Mouse (Mus musculus) spleen, postnatal 0 days (tissue): ENCODE measurements around the gene Ndufaf5. TPM values are rescaled to one million over a fixed set of nuclear protein-coding genes. Genes with fewer than 3 reads are reported as not detected.

Source experiments
- polyA plus RNA-seq: library from polyadenylated mRNA; unstranded; fragments of >200 nt; fragmentation: Nextera tagmentation; extraction: Ambion mirVana; gene quantifications from 2 replicates; pipeline ENCODE4 v1.2.1, GENCODE M21; 2015

Ndufaf5 gene
- 7.7 and 8.6 TPM in 2 replicates for polyA plus RNA-seq

DNA sequence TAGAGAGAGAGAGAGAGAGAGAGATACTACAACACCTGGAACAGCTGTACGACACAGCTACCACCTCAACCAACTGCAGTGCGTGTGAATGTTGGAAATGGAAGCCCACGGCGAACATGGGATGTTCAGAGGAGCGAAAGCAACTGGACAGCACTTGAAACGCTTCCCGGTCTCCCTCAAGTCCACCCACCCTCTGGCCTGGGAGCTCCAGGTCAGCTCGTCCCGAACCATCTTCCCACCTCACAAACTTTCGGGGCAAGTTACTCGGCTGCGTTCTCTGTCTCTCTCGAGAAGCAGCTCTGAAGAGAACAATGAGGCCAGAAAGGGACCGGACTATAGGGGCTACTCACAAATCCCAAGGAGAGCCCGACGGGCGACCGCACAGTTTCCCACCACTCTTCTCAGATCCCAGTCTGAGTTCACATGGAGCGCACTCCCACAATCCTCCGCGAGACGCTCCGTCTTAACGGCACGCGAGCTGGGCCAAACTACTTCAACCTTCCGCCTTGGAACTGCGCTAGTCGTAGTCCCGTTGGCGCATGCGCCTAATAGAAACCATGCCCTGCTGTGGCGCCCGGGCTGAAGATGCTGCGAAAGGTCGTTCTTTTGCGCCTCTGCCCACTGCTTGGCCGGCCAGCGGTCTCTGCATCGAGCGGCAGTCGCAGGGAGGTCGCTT is at the start of gene Ndufaf5, which contains the start of gene Esf1:
Gene Ndufaf5 (plus strand): TSS at position 523 of the 676 bp plus-strand sequence.
Gene Esf1 (minus strand): TSS at position 438 of the 676 bp plus-strand sequence.

DNA sequence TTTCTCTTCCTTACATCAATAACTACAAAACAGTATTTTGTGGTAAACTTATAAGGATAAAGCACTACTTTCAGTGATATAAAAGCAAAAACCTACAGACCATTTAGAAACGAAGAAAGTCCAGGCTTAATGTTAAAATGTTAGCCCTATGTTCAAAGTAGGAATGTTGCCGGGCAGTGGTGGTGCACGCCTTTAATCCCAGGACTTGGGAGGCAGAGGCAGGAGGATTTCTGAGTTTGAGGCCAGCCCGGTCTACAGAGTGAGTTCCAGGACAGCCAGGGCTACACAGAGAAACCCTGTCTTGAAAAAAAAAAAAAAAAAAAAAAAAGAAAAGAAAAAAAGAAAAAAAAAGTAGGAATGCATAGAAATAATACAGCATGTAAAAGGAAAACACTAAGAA is 18.7 kb upstream of the Ndufaf5 start, which contains the start of gene Gm17374:
Gene Gm17374 (plus strand): TSS at position 301 of the 400 bp plus-strand sequence.

Other genes with a start within 250 kb of the Ndufaf5 start
- gene Tasp1, start 103.8 kb upstream of the Ndufaf5 start, polyA plus RNA-seq = 17.6 and 20.1 TPM in 2 replicates
- gene Gm17374, start 18.6 kb upstream of the Ndufaf5 start, polyA plus RNA-seq = not detected in 2 replicates
- 19.2 and 20.8 TPM in 2 replicates for gene Esf1, start 85 bp upstream of the Ndufaf5 start, polyA plus RNA-seq
- not detected in 2 replicates for gene Sel1l2, start 219.1 kb downstream of the Ndufaf5 start, polyA plus RNA-seq
- gene Macrod2, start 224.7 kb downstream of the Ndufaf5 start, polyA plus RNA-seq = 9.3 and 9.8 TPM in 2 replicates